Mouse (Mus musculus): Measurements from ENCODE around the gene Gdpd5.

GRCm38 (mm10) chr7:99468283-99469132, 87.3 kb downstream of the Gdpd5 start:
- TF ChIP-seq POLR2A (IDR thresholded peaks at IDR 0.05; ENCODE audit: extremely low read depth, insufficient read depth, low read length), result no peak
- TF ChIP-seq CTCF (IDR thresholded peaks at IDR 0.05; ENCODE audit: extremely low read depth, insufficient read depth, low read length), result no peak

All from cortical plate, adult 2 months (tissue).